In the genomic region with DNA sequence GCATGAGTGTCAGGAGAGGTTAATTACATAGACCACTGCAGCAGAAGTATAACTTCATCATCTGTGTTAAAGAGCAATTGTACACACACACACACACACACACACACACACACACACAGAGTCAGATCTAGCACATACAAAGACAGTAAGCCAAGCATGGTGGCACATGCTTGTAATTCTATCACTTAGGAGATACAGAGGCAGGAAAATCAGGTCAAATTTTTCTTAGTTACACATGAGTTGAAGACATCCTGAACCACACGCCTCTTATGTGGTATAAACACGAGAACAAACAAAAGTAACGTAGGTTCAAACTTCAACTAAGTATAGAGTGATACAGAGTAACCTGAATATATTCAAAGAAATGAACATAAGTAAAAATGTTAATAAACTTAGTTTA, we compare ENCODE assay signal across 9 mouse cellular contexts.
"Had no signal": no experiment of that assay in that cellular context is flagged by ENCODE, and none has a peak within 500 bp of the region (broad histone marks: within the 10 kb centered on the region; RNA-seq: fewer than 3 reads in every experiment).

No protein-coding gene starts in this region.

- DNase-seq: kidney, adult 11 months; kidney, adult 9 months; kidney, postnatal 36 days; left cerebral cortex, postnatal 4 days; lung, adult 2 months; lung, postnatal 36 days; midbrain, embryonic 14.5 days; right cerebral cortex, postnatal 14 days had no signal

- ATAC-seq: lung, postnatal 0 days had no signal
